Mouse (Mus musculus): ENCODE measurements around the gene Slc9a5.

Slc9a5 gene

DNA sequence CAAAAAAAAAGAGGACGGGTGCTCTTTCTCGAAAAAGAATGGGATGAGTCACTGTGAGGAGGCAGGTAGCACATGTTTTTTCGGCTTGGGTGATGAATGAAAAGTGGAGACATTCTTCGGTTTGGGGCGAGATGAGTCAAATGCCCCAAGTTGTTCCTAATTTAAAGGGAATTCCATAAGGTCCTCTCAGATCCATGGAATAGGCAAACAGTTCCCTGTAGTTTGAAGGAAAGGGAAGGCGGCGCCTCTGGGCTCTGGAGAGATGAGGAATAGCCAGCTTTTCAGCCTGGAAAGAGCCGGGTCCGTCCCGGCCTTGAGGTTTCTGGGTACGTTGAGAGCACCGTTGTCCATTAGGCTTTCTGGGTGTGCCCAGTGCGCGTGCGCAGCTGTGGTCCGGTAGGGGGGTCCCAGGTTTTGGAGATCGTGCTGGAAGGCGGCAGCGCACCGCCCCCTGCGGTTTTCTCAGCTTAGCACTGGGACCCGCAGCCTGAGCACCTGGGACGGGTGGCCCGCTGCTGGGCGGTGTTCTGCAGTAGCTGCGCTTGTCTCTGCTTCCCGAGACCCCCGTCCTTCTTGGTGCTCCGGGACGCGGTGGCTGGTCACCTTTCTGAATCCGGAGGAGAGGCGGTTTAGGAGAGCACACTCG is at the start of gene Slc9a5:
Gene Slc9a5, plus strand, starts transcription at position 394 of the 646 bp plus-strand sequence.
- in situ Hi-C loops (cut with MboI; ENCODE audit: low pct_unique_long_range_greater_than_20kb in 1 of 2, low sequenced_read_pairs in 2 of 2, unreplicated experiment in 1 of 2): no loop called here

DNA sequence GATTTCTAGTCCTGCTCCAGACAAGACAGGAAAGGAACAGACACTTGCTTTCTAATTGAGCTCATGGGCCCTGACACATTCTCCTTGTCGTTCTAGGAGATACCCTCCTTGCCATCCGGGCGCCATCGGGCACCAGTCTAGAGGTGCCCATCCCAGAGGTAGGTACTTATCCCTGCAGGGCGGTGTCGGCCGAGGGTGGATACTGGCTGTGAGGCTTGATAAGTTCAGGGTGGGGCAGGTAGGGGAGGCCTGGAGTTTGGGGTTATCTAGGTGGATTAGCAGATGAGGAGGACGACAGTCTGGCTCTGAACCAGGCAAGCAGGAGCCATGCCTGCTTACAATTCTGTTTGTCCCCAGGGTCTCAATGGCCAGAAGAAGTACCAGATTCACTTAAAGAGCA is 48.7 kb upstream of the Slc9a5 start:
- in situ Hi-C loops (cut with MboI; ENCODE audit: low pct_unique_long_range_greater_than_20kb in 1 of 2, low sequenced_read_pairs in 2 of 2, unreplicated experiment in 1 of 2): no loop called here

- in situ Hi-C loops (cut with MboI; ENCODE audit: low pct_unique_long_range_greater_than_20kb in 1 of 2, low sequenced_read_pairs in 2 of 2, unreplicated experiment in 1 of 2): no loop called here
Measured at GRCm38 (mm10) chr8:105303396-105303795, 45.2 kb upstream of the Slc9a5 start.

DNA sequence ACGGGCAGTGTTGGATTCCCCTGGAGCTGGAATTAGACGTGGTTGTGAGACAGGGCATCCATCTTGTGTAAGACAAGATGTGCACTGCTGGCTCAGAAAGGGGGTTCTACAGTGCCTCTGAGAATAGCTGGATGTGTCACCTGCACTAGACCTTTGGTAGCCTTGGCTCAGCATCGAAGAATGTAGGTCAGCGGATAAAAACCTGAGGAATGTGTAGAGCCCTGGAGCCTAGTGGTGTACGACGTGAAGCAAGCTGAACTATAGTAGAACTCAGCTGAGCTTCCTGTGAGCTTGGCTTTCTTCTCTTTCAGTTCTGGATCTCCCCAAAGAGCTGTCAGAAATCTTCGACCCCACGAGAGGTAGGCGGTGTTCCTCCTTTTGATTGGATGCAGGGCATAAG is 44.8 kb upstream of the Slc9a5 start:
- in situ Hi-C loops (cut with MboI; ENCODE audit: low pct_unique_long_range_greater_than_20kb in 1 of 2, low sequenced_read_pairs in 2 of 2, unreplicated experiment in 1 of 2): no loop called here

DNA sequence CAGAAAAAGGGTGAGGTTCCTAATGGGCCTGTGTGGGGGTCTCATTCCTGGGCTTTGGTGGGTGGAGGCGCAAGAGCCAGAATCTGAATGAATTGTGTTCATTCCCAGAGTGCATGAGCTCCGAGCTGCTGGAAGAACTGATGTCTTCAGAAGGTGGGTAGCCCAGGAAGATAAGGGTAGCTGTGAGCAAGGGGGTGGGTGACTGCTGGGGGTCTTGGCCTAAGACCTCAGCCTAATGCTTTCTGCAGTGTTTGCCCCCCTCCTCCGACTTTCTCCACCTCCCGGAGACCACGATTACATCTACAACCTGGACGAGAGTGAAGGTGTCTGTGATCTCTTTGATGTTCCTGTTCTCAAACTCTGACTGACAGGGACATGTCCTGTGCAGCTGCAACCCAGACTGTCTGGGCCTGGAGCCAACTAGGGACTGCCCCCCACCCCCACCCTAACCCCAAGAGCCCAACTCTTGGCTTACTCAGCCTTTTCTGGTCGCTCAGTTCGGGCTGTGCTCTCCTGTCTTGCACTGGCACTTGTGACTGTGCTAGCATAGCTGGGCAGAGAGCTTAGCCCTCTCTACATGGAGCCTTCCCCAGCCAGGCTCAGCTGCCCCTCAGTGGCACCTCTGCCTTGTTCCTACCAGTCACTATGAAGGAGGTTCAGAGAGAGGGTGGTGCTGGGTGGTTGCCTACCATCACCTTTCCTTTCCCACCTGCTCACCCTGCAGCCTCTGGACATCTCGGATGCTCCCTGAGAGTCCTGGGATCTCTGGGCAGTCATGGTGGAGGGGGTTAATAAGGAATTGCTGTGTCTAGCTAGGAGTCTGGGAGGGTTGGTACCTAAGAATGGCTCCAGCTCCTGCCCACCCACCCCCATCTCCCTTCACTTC is 44.1 kb upstream of the Slc9a5 start:
- in situ Hi-C loops (cut with MboI; ENCODE audit: low pct_unique_long_range_greater_than_20kb in 1 of 2, low sequenced_read_pairs in 2 of 2, unreplicated experiment in 1 of 2): no loop called here

DNA sequence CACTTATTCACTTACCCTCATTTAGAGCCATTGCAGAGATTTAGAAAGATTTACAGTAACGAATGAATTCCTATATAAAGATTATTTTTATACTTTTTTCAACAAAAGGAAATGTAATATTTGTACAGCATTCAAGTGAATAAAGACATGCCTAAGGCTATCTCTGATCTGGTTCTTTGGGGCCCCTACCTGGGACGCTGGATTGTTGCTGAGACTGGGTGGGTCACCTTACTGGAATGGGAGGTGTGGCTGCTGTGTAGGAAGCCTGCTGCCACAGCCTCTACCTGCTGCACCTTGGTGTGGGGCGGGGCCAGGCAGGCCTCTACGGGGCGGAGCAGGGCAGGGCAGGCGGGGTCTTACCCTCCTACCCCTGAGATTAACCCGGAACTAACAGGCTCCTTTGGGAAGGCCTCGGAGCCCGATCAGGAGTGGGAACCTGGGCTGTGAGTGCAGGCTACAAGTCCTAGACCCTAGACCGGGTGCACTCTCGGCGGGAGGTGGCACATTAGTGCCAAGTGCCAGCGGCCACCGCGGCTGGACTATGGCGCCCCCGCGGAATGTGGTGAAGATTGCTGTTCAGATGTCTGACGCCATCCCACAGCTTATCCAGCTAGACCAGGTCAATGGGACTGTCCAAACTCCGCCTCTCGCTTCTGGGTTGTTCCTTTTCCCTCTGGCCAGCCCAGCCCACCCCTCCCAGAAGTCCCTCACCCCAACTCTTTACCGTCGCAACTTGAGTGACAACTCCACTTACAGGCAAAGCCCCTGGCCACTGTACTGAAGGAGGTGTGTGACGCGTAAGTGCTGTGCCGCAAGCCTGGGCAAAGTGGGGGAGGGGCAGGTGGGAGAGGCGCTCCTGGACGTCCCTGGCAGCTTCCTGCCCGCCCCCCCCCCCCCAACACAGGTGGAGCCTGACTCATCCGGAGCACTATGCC is 43.2 kb upstream of the Slc9a5 start, which contains the start of gene Elmo3:
Gene Elmo3, plus strand, starts transcription at position 391 of the 935 bp plus-strand sequence.
- in situ Hi-C loops (cut with MboI; ENCODE audit: low pct_unique_long_range_greater_than_20kb in 1 of 2, low sequenced_read_pairs in 2 of 2, unreplicated experiment in 1 of 2): no loop called here

- in situ Hi-C loops (cut with MboI; ENCODE audit: low pct_unique_long_range_greater_than_20kb in 1 of 2, low sequenced_read_pairs in 2 of 2, unreplicated experiment in 1 of 2): no loop called here
Measured at GRCm38 (mm10) chr8:105306146-105306691, 42.4 kb upstream of the Slc9a5 start.

GRCm38 (mm10) chr8:105307670-105308069 is 41.0 kb upstream of the Slc9a5 start:
- in situ Hi-C loops (cut with MboI; ENCODE audit: low pct_unique_long_range_greater_than_20kb in 1 of 2, low sequenced_read_pairs in 2 of 2, unreplicated experiment in 1 of 2): no loop called here

- in situ Hi-C loops (cut with MboI; ENCODE audit: low pct_unique_long_range_greater_than_20kb in 1 of 2, low sequenced_read_pairs in 2 of 2, unreplicated experiment in 1 of 2): no loop called here
Measured at GRCm38 (mm10) chr8:105308428-105308827, 40.2 kb upstream of the Slc9a5 start.

DNA sequence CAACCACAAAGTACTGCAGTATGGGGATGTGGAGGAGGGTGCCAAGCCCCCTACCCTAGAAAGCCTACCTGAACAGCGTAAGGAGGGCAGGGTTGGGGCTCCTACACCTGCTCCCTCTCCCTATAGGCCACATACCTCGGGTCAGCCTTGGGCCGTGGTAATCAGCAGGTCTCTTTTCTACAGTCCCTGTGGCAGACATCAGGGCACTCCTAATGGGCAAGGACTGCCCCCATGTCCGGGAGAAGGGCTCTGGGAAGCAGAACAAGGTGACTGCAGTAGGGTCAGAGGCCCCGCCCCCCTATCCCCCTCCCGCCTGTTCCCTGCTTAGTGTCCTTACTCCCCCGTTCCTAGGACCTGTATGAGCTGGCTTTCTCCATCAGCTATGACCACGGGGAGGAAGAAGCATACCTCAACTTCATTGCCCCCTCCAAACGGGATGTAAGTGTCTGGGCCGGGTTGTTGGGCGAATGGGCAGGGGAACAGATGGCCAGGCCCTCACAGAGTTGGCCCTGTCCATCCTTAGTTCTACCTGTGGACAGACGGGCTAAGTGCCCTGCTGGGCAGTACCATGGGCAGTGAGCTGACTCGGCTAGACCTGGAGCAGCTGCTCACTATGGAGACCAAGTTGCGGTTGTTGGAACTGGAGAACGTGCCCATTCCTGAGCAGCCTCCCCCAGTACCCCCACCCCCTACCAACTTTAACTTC is 39.3 kb upstream of the Slc9a5 start:
- in situ Hi-C loops (cut with MboI; ENCODE audit: low pct_unique_long_range_greater_than_20kb in 1 of 2, low sequenced_read_pairs in 2 of 2, unreplicated experiment in 1 of 2): no loop called here

DNA sequence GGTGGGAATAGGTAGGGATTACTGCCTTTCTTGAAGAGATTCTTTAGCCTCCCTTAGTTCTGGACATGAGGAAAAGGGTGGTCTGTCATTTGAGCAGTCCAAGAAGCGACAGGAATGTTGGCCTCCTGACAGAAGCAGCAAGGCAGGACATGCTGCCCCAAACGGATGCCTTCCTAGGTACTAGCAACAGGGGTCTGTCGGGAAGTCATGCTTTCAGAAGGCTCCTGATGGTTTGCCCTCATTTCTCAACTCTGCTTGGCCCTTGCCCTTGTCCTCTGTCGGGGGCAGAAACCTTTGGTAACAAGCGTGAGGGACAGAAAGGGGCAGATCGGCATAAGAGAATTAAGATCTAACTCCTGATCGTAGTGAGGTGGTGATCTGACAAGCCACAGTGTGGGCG is 38.5 kb upstream of the Slc9a5 start:
- in situ Hi-C loops (cut with MboI; ENCODE audit: low pct_unique_long_range_greater_than_20kb in 1 of 2, low sequenced_read_pairs in 2 of 2, unreplicated experiment in 1 of 2): no loop called here

- in situ Hi-C loops (cut with MboI; ENCODE audit: low pct_unique_long_range_greater_than_20kb in 1 of 2, low sequenced_read_pairs in 2 of 2, unreplicated experiment in 1 of 2): no loop called here
Measured at GRCm38 (mm10) chr8:105311718-105312117, 36.9 kb upstream of the Slc9a5 start.

DNA sequence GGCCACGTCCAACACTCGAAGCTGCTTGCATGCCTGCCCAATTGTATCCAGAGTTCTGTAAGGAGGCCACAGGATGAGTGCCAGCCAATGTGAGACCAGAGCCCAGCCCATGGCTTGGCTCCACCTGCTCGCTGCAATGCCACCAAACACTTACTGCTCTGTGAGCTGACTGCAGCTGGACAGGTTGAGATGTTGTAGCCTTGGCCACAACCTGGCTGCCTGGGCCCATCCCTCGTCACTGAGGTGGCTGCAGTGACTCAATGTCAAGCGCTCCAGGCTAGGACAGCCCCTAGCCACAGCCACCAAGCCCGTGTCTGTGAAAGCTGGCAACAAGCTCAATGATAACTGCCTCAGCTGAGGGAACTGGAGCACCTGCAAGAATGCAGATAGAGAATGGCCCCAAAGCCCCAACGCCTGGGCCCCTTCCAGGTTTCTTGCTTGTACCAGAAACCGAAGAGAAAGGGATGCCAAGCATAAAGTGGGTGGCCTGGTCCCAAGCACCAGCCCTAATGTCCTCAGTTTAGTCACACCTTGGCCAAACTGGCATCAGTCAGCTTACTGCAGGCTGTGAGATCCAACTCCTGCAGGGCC is 35.7 kb upstream of the Slc9a5 start:
- in situ Hi-C loops (cut with MboI; ENCODE audit: low pct_unique_long_range_greater_than_20kb in 1 of 2, low sequenced_read_pairs in 2 of 2, unreplicated experiment in 1 of 2): no loop called here

GRCm38 (mm10) chr8:105313622-105314402 is 34.8 kb upstream of the Slc9a5 start:
- in situ Hi-C loops (cut with MboI; ENCODE audit: low pct_unique_long_range_greater_than_20kb in 1 of 2, low sequenced_read_pairs in 2 of 2, unreplicated experiment in 1 of 2): no loop called here

DNA sequence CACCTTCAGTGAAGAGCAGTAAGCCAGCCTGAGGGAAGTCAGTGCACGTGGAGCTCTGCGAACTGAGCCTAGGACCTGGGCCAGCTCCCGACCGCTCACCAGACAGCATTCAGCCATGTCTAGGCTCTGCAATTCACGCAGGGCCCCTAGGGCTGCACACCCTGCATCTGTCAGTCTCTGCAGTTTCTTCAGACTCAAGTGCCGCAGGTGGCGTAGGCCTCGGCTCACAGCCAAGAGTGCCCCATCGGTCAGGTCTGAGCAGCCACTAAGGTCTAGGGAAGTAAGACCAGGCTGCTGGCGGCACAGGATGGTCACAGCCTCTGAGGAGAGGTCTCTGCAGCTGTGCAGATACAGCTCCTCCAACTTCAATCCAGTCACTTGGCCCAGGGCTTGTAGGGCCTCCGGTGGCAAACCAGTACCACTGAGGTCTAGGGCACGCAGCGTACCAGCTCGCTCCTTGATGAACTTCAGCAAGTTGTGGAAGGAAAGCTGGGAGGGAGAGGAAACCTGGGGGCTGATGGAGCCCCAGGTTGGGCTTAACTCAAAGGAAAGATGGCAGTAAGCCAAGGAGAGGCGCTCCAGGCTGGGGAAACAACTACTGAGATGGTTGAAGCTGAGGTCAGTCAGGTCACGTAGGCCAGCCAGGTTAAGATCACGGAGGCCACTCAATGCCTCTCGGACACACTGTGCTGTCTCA is 33.4 kb upstream of the Slc9a5 start:
- in situ Hi-C loops (cut with MboI; ENCODE audit: low pct_unique_long_range_greater_than_20kb in 1 of 2, low sequenced_read_pairs in 2 of 2, unreplicated experiment in 1 of 2): no loop called here

DNA sequence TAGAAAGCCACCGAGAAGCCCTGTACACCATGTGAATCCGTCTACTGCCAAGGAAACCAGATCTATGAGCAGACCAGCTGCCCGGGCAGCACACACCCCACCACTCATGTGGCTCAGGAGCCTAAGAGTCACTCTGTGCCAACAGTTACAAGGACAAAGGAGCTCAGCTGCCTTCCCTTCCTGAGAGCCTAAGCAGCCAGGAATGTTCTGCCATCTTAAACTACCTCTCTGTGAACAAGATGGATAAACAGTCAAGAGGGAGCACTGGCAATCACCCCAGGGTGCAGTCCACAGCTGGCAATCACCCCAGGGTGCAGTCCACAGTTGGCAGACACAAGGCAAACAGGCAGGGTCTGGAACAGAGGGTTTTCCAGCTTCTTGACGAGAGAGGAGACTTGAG is 30.7 kb upstream of the Slc9a5 start:
- in situ Hi-C loops (cut with MboI; ENCODE audit: low pct_unique_long_range_greater_than_20kb in 1 of 2, low sequenced_read_pairs in 2 of 2, unreplicated experiment in 1 of 2): no loop called here

Data from mouse embryonic stem cell (cell line).